Mouse (Mus musculus) midbrain, embryonic 10.5 days (tissue): Measurements from ENCODE around the gene Ntrk3. TPM values are rescaled to one million over a fixed set of nuclear protein-coding genes. Genes with fewer than 3 reads are reported as not detected.

Experiments
- DNase-seq: peaks from one replicate; pipeline ENCODE4 v3.0.0-alpha.2; 2017; ENCODE audit warnings: low spot score
- H3K27ac ChIP-seq: fragments of 300-500 bp; sonication (generic); replicated peaks from 2 replicates; pipeline ENCODE4 v1.5.1; 2016; ENCODE audit warnings: mild to moderate bottlenecking
- H3K27me3 ChIP-seq: fragments of 300-500 bp; sonication (generic); 2 replicates; pipeline ENCODE4 v1.6.1; 2016; ENCODE audit warnings: low read depth, mild to moderate bottlenecking; ENCODE audit not compliant: poor library complexity, severe bottlenecking
- H3K36me3 ChIP-seq: fragments of 300-500 bp; sonication (generic); 2 replicates; pipeline ENCODE4 v1.6.1; 2016; ENCODE audit warnings: mild to moderate bottlenecking, moderate library complexity
- H3K4me1 ChIP-seq: fragments of 300-500 bp; sonication (generic); 2 replicates; pipeline ENCODE4 v1.6.1; 2016
- H3K4me3 ChIP-seq: fragments of 300-500 bp; sonication (generic); 2 replicates; pipeline ENCODE4 v1.5.1; 2016; ENCODE audit warnings: mild to moderate bottlenecking, moderate library complexity
- H3K9me3 ChIP-seq: fragments of 300-500 bp; sonication (generic); replicated peaks from 2 replicates; pipeline ENCODE4 v1.6.1; 2016; ENCODE audit warnings: mild to moderate bottlenecking
- WGBS: fragments of 180-500 bp; shearing (Covaris S2); methylation state at CpG from one replicate; pipeline ENCODE4 v1.1.7; 2016; 5-methylcytosine and 5-hydroxymethylcytosine counted together
- polyA plus RNA-seq: library from polyadenylated mRNA; unstranded; fragments of >200 nt; fragmentation: Nextera tagmentation; extraction: Ambion mirVana; gene quantifications from 2 replicates; pipeline ENCODE4 v1.2.1, GENCODE M21; 2016

Gene Ntrk3
- polyA plus RNA-seq, 1 experiment from 2014 or later: 2.1 TPM

- Histone ChIP-seq H3K36me3 (no peaks in the 10 kb centered on the region), H3K9me3 (no peaks in the 10 kb centered on the region), H3K4me3 (no peak overlapping the region), H3K27me3 (no peaks in the 10 kb centered on the region), H3K4me1 (peaks cover 4% of the 10 kb centered on the region; the same call in 1 of the 2 replicates), H3K27ac (no peak overlapping the region)
- 88% methylated on average over 5 of the region's 5 CpGs for WGBS
- DNase-seq: no peak
Measured at GRCm38 (mm10) chr7:78518760-78519363, 218.9 kb downstream of the Ntrk3 start.

DNA sequence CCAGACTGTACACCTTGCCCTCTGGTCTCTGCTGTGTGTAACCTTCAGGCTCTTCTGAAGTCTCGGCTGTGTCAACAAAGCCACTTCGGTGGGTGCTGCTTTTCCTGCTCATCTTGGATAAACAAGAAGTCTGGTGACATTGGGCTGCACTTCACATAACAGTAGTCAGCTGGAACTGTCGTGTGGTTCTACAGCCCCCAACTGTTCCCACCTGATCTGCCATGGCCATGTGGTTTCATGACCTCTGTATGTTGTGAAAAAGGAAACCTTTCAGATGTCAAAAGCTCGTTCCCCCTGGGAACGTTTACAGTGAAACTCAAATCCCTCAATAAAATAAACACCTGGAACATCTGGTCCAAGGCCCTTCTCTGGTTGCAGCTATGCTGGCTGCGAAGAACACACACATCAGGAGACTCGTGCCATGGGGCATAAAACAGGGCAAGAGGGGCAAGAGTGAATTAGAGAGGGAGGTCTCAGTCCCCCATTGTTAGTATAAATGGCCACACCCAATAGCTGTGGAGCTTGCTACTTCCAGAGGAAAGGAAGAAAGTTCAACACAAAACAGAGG, 222.7 kb downstream of the Ntrk3 start:
- Histone ChIP-seq H3K9me3 (no peaks in the 10 kb centered on the region), H3K4me1 (peaks cover 4% of the 10 kb centered on the region; the same call in 1 of the 2 replicates), H3K36me3 (no peaks in the 10 kb centered on the region), H3K4me3 (no peak overlapping the region), H3K27ac (no peak overlapping the region), H3K27me3 (no peaks in the 10 kb centered on the region)
- no peak for DNase-seq
- WGBS: 75% methylated on average over 7 of the region's 7 CpGs

DNA sequence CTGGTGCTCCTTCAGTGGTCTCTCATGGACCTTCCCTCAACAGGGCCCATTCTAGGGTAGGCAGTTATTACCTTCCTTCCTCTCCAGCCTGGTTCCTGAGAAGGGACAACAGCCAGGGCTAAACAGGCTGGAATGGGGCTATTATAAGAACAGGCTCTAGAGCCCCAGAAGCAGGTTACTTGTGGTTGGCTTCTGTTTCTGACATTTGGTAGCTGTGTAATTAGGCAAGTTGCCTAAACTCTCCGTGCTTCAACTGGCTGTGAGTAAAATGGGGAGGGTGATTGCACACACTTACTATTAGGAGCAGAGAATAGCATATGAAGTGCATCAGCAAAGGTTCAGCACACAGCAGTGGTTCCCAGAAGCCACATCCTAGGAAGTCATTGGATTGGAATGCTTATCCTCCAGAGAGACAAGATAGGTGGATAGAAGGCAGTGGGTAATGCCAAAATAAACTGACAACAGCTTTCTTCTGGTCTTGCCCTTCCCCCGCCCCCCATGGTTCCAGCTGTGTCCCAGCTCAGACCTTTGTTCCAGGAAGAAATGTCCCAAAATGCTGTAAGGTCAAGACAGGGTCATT, 230.7 kb downstream of the Ntrk3 start:
- Histone ChIP-seq H3K36me3 (no peaks in the 10 kb centered on the region), H3K27ac (no peak overlapping the region), H3K9me3 (no peaks in the 10 kb centered on the region), H3K4me1 (no peaks in the 10 kb centered on the region), H3K4me3 (no peak overlapping the region), H3K27me3 (no peaks in the 10 kb centered on the region)
- 76% methylated on average over 2 of the region's 2 CpGs for WGBS
- no peak for DNase-seq

GRCm38 (mm10) chr7:78500863-78501262, 236.9 kb downstream of the Ntrk3 start:
- Histone ChIP-seq H3K4me3 (no peak overlapping the region), H3K4me1 (no peaks in the 10 kb centered on the region), H3K36me3 (no peaks in the 10 kb centered on the region), H3K27ac (no peak overlapping the region), H3K9me3 (no peaks in the 10 kb centered on the region), H3K27me3 (no peaks in the 10 kb centered on the region)
- DNase-seq: no peak
- WGBS: 88% methylated on average over 5 of the region's 5 CpGs

DNA sequence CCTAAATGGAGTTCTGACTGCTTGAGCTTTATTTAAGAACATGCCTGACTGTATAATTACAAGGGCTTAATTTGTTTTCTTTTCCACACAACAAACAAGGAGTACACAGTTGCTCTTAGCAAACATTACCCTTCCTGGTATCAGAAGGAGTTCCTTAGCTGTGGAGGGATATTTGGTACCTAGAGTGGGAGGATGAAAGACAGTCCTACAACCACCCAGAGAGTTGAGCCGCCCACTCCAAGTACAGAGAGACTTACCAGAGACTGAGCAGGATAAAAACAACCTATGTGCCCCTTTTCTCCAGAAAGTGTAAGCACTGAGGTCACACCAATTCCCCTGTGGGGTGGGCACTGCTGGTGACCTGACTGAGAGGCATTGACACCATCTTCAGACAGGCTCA, 237.8 kb downstream of the Ntrk3 start:
- Histone ChIP-seq H3K9me3 (no peaks in the 10 kb centered on the region), H3K4me1 (no peaks in the 10 kb centered on the region), H3K27me3 (no peaks in the 10 kb centered on the region), H3K36me3 (no peaks in the 10 kb centered on the region), H3K4me3 (no peak overlapping the region), H3K27ac (no peak overlapping the region)
- 83% methylated on average over 1 of the region's 1 CpGs for WGBS
- DNase-seq: no peak

DNA sequence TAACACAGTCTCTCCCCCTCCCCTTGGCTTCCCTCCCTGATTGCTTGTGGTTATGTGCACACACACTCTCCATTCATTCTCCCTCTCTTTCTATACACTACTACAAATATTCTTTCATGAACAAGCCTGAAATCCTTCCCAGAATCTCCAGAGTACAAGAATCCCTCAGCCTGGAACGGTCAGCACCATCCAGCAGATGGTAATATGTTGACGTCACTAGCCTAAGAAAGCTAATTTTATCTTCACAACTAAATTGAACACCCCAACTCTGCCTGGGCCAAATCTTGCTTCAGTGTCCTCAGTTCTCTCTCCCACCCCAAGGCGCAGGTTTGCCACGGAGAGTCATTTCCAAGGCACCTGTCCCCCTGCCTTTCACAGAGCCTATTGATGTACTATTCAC, 239.5 kb downstream of the Ntrk3 start:
- Histone ChIP-seq H3K27ac (no peak overlapping the region), H3K9me3 (no peaks in the 10 kb centered on the region), H3K4me3 (no peak overlapping the region), H3K27me3 (no peaks in the 10 kb centered on the region), H3K36me3 (no peaks in the 10 kb centered on the region), H3K4me1 (no peaks in the 10 kb centered on the region)
- no peak for DNase-seq
- WGBS: 91% methylated on average over 4 of the region's 4 CpGs

GRCm38 (mm10) chr7:78497819-78498218, 240.0 kb downstream of the Ntrk3 start:
- 54% methylated on average over 7 of the region's 7 CpGs for WGBS
- peak; percentile 20 for DNase-seq
- Histone ChIP-seq H3K4me1 (no peaks in the 10 kb centered on the region), H3K4me3 (no peak overlapping the region), H3K9me3 (no peaks in the 10 kb centered on the region), H3K36me3 (no peaks in the 10 kb centered on the region), H3K27me3 (no peaks in the 10 kb centered on the region), H3K27ac (no peak overlapping the region)

- H3K36me3 ChIP-seq: no peaks in the 10 kb centered on the region
- no peaks in the 10 kb centered on the region for H3K27me3 ChIP-seq
- 94% methylated on average over 7 of the region's 7 CpGs for WGBS
- no peaks in the 10 kb centered on the region for H3K9me3 ChIP-seq
- no peak overlapping the region for H3K4me3 ChIP-seq
- 0 out of 2 replicates have a peak, but pooled peaks cover 5% of the 10 kb centered on the region for H3K4me1 ChIP-seq
- no peak for DNase-seq
- no peak overlapping the region for H3K27ac ChIP-seq
Measured at GRCm38 (mm10) chr7:78493591-78493990, 244.2 kb downstream of the Ntrk3 start.

GRCm38 (mm10) chr7:78491176-78491575, 246.6 kb downstream of the Ntrk3 start:
- no peak for DNase-seq
- H3K36me3 ChIP-seq: no peaks in the 10 kb centered on the region

DNA sequence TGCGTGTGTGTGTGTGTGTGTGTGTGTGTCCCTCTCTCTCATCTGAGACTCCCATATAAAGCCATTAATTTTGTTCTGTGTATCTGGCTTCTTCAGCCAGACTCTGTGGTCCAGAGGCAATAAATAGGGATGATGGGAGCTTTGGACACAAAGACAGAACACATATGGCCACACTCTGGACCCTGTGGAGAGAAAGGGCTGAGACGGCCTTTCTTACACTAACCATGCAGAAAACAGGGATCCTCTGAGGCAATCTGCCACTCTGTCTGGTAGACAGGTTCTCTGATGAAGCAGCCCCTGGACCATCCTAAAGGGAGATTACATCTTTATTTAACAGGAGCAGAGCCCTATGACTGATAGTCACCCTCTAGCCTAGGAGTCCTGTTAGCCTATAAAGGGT, 253.5 kb downstream of the Ntrk3 start:
- WGBS: 87% methylated on average over 2 of the region's 2 CpGs
- Histone ChIP-seq H3K4me1 (no peaks in the 10 kb centered on the region), H3K9me3 (no peaks in the 10 kb centered on the region)

More at GRCm38 (mm10) chr7:78491176-78491575, 246.6 kb downstream of the Ntrk3 start:
- WGBS: 75% methylated on average over 7 of the region's 7 CpGs
- Histone ChIP-seq H3K4me1 (0 out of 2 replicates have a peak, but pooled peaks cover 5% of the 10 kb centered on the region), H3K27me3 (no peaks in the 10 kb centered on the region), H3K9me3 (no peaks in the 10 kb centered on the region), H3K4me3 (no peak overlapping the region), H3K27ac (no peak overlapping the region; the same call in 1 of the 2 replicates)

GRCm38 (mm10) chr7:78483729-78484128, 254.1 kb downstream of the Ntrk3 start:
- 84% methylated on average over 3 of the region's 3 CpGs for WGBS
- H3K36me3 ChIP-seq: no peaks in the 10 kb centered on the region
- DNase-seq: no peak
- H3K4me1 ChIP-seq: no peaks in the 10 kb centered on the region
- H3K9me3 ChIP-seq: no peaks in the 10 kb centered on the region
- H3K27ac ChIP-seq: no peak overlapping the region
- no peak overlapping the region for H3K4me3 ChIP-seq
- H3K27me3 ChIP-seq: no peaks in the 10 kb centered on the region

More for the DNA sequence above, 253.5 kb downstream of the Ntrk3 start:
- Histone ChIP-seq H3K36me3 (no peaks in the 10 kb centered on the region), H3K27me3 (no peaks in the 10 kb centered on the region), H3K4me3 (no peak overlapping the region), H3K27ac (no peak overlapping the region)
- no peak for DNase-seq

- Histone ChIP-seq H3K4me1 (no peaks in the 10 kb centered on the region), H3K36me3 (no peaks in the 10 kb centered on the region), H3K27me3 (no peaks in the 10 kb centered on the region), H3K27ac (no peak overlapping the region), H3K9me3 (no peaks in the 10 kb centered on the region), H3K4me3 (no peak overlapping the region)
- no peak for DNase-seq
- 81% methylated on average over 2 of the region's 2 CpGs for WGBS
Measured at GRCm38 (mm10) chr7:78483061-78483460, 254.8 kb downstream of the Ntrk3 start.

DNA sequence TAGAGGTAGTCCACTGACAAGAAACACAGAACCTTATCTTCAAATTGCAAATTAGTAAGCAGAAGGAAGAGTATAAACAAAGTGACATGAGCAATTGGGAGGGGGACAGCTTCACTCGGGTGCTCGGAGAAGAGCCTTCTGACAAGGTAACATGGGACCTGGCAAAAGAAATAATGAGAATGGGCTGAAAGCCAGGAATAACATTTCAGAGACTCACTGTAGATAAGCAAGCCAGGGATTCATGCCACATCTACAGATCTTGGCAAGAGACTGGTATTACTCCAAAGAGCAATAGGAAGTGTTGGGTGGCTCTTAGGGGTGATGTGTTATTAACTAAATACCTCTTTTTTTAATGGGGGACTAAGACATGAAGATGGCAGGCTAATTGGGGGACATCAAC, 258.9 kb downstream of the Ntrk3 start:
- 94% methylated on average over 2 of the region's 2 CpGs for WGBS
- no peak for DNase-seq

More for the DNA sequence above, 258.9 kb downstream of the Ntrk3 start:
- no peaks in the 10 kb centered on the region for H3K36me3 ChIP-seq
- H3K27ac ChIP-seq: no peak overlapping the region
- H3K4me3 ChIP-seq: no peak overlapping the region
- no peaks in the 10 kb centered on the region for H3K27me3 ChIP-seq
- no peaks in the 10 kb centered on the region for H3K4me1 ChIP-seq
- H3K9me3 ChIP-seq: no peaks in the 10 kb centered on the region
